Mouse (Mus musculus): ENCODE measurements around the gene Fam124b.

Fam124b gene

GRCm38 (mm10) chr1:80177651-80178382 is 40.5 kb downstream of the Fam124b start:
- DNase-seq (ENCODE audit: low spot score in 2 of 2), result no peak

DNA sequence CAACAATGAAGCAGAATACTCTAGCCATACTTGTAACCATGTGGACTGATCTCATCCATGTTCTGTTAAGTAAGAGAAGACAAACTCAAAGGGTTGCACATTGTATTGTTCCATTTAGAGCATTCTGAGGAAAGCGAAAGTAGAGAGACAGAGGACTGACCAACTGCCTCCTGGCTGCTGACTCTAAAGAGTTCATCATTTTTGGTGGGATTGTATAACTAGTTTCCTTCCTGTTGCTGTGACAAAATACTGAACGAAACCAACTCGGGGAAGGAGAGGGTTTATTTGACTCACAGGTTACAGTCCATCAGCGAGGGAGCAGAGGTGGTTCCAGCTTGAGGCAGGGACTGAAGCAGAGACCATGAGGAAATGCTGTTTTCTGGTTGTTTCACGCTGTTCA is 50.6 kb downstream of the Fam124b start:
- no peak for DNase-seq (ENCODE audit: low spot score in 2 of 2)

DNA sequence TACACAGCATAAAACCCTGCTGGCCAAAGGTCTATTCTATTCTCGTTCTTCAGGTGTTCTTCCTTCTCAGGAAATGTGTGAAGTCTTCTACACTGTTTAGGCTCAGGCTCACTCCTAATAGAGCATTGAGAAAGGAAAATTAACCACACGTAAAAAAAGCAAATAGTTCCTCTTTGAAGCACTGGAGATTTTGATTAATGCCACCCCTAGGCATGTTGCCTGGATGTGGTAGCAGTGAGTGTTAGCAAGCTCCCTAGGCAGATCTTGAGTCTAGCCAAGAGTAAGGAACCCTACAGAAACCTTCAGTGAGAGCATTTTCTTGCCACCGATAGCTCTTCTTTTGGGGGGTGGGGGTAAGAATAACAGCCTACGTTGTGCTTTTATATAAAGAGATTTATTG is 51.7 kb downstream of the Fam124b start:
- DNase-seq (ENCODE audit: low spot score in 2 of 2), result no peak

GRCm38 (mm10) chr1:80165391-80165790 is 52.9 kb downstream of the Fam124b start:
- no peak for DNase-seq (ENCODE audit: low spot score in 2 of 2)

DNA sequence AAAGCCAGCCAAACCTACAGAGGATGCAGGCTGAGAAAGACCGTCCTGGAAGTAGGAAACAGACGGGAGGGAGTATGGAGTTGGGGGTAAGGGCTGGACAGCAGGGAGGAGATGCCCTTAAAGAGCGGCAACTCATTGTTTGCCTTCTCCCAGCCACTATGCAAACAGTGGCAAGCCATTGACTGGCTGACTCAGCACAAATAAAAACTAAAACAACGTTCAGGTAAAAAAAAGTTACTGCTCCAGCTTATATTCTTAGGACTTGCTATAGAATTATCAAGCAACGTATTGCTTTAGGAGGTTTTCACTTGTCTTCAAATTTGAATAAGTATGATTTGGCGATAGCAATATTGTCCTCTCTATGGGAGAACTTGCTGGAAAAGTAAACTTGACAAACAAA is 55.3 kb downstream of the Fam124b start:
- DNase-seq (ENCODE audit: low spot score in 2 of 2), result no peak

DNA sequence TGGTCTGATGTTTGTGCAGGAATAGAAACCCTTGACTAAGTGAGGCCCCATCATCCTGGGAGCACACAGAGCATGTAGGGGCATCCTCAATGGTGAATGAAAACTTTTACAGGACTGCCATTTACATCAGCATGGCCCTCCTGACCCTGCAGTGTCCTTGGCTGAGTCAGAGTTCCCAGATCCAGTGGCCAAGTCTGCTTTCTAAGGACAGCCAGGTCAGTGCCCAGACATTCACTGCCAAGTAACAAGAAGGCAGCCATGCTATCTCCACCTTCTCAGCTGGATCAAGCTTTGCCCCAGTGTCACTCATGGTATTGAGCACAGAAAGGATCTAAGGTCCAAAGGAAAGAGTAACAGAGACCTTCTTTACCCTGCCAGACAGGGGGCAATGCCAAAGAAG is 58.7 kb downstream of the Fam124b start:
- DNase-seq (ENCODE audit: low spot score in 2 of 2), result no peak

- no peak for DNase-seq (ENCODE audit: low spot score in 2 of 2)
Observed at GRCm38 (mm10) chr1:80154902-80155301, 63.4 kb downstream of the Fam124b start.

GRCm38 (mm10) chr1:80153125-80153716 is 65.1 kb downstream of the Fam124b start:
- no peak for DNase-seq (ENCODE audit: low spot score in 2 of 2)

GRCm38 (mm10) chr1:80150681-80151080 is 67.6 kb downstream of the Fam124b start:
- no peak for DNase-seq (ENCODE audit: low spot score in 2 of 2)

All from spleen, postnatal 14 days (tissue).